Mouse (Mus musculus): ENCODE results near the gene Gphb5. TPM values are rescaled to one million over a fixed set of nuclear protein-coding genes. Genes with fewer than 3 reads are reported as not detected.

The Gphb5 gene
- polyA plus RNA-seq, 1 experiment from 2014 or later = not detected

GRCm38 (mm10) chr12:75365621-75366124, 50.9 kb downstream of the Gphb5 start:
- 92% methylated on average over 14 of the region's 14 CpGs for WGBS
- Histone ChIP-seq H3K4me1 (ENCODE audit: control insufficient read depth, insufficient read depth, low read length) (no peaks in the 10 kb centered on the region), H3K27me3 (ENCODE audit: control insufficient read depth, insufficient read depth, low read length) (no peaks in the 10 kb centered on the region), H3K36me3 (ENCODE audit: control insufficient read depth, insufficient read depth, low read length) (no peaks in the 10 kb centered on the region), H3K9ac (replicated peaks; ENCODE audit: low read length) (no peak overlapping the region), H3K4me3 (replicated peaks; ENCODE audit: low read depth, low read length) (no peak overlapping the region), H3K4me2 (ENCODE audit: low read length) (no peak overlapping the region), H3K9me3 (ENCODE audit: control insufficient read depth, low read length) (no peaks in the 10 kb centered on the region), H3K27ac (replicated peaks; ENCODE audit: low read depth, low read length) (no peak overlapping the region)
- no peak for ATAC-seq (ENCODE audit: low FRiP score, low TSS enrichment)
- no peak for DNase-seq

GRCm38 (mm10) chr12:75364416-75364815, 52.2 kb downstream of the Gphb5 start:
- Histone ChIP-seq H3K9me3 (ENCODE audit: control insufficient read depth, low read length) (no peaks in the 10 kb centered on the region), H3K4me2 (ENCODE audit: low read length) (no peak overlapping the region), H3K27ac (replicated peaks; ENCODE audit: low read depth, low read length) (no peak overlapping the region), H3K9ac (replicated peaks; ENCODE audit: low read length) (no peak overlapping the region), H3K4me3 (replicated peaks; ENCODE audit: low read depth, low read length) (no peak overlapping the region), H3K36me3 (ENCODE audit: control insufficient read depth, insufficient read depth, low read length) (no peaks in the 10 kb centered on the region), H3K27me3 (ENCODE audit: control insufficient read depth, insufficient read depth, low read length) (no peaks in the 10 kb centered on the region), H3K4me1 (ENCODE audit: control insufficient read depth, insufficient read depth, low read length) (no peaks in the 10 kb centered on the region)
- ATAC-seq (ENCODE audit: low FRiP score, low TSS enrichment) (no peak), DNase-seq (no peak)
- 93% methylated on average over 4 of the region's 4 CpGs for WGBS

GRCm38 (mm10) chr12:75362456-75362855, 54.1 kb downstream of the Gphb5 start:
- Histone ChIP-seq H3K36me3 (ENCODE audit: control insufficient read depth, insufficient read depth, low read length) (no peaks in the 10 kb centered on the region), H3K9ac (replicated peaks; ENCODE audit: low read length) (no peak overlapping the region), H3K4me3 (replicated peaks; ENCODE audit: low read depth, low read length) (no peak overlapping the region), H3K27ac (replicated peaks; ENCODE audit: low read depth, low read length) (no peak overlapping the region), H3K4me1 (ENCODE audit: control insufficient read depth, insufficient read depth, low read length) (no peaks in the 10 kb centered on the region), H3K4me2 (ENCODE audit: low read length) (no peak overlapping the region), H3K9me3 (ENCODE audit: control insufficient read depth, low read length) (no peaks in the 10 kb centered on the region), H3K27me3 (ENCODE audit: control insufficient read depth, insufficient read depth, low read length) (no peaks in the 10 kb centered on the region)
- DNase-seq (no peak), ATAC-seq (ENCODE audit: low FRiP score, low TSS enrichment) (no peak)
- 84% methylated on average over 16 of the region's 16 CpGs for WGBS

Other genes starting within 250 kb of the Gphb5 start
- 2.5 and 2.9 TPM in 2 replicates for gene Kcnh5, start 239.4 kb downstream of the Gphb5 start, polyA plus RNA-seq (2014; fragmentation: Nextera tagmentation; extraction: Ambion mirVana)
- 13.7 and 19.7 TPM in 2 replicates for gene Rhoj, start 108.5 kb downstream of the Gphb5 start, polyA plus RNA-seq (2014; fragmentation: Nextera tagmentation; extraction: Ambion mirVana)
- gene Ppp2r5e, start 179.5 kb upstream of the Gphb5 start, polyA plus RNA-seq (2014; fragmentation: Nextera tagmentation; extraction: Ambion mirVana) = 29.0 and 30.3 TPM in 2 replicates